Mouse (Mus musculus) heart, postnatal 0 days (tissue): ENCODE measurements at regions not wholly inside any gene's neighbourhood (a gene's known extent, or its start where the extent isn't known, plus 50 kb on each side); places are given as distances from the start of the nearest gene placed in this dataset.
A peak's percentile ranks its signal among the peaks of the same experiment; 100 is the strongest.

Experiments
- ATAC-seq: fragments of 200-750 bp; cut with Nextera tagmentation; 2 replicates; pipeline ENCODE4 v1.8.0; 2017; ENCODE audit warnings: low read depth, moderate number of reproducible peaks, moderate library complexity; ENCODE audit not compliant: insufficient read depth
- DNase-seq: peaks from one replicate; pipeline ENCODE4 v3.0.0-alpha.2; 2016; ENCODE audit warnings: low spot score
- H3K27ac ChIP-seq: fragments of 300-500 bp; sonication (generic); 2 replicates; pipeline ENCODE4 v1.5.1; 2014; ENCODE audit warnings: low read depth, mild to moderate bottlenecking
- H3K27me3 ChIP-seq: fragments of 300-500 bp; sonication (generic); 2 replicates; pipeline ENCODE4 v1.6.1; 2014; ENCODE audit warnings: low read length, mixed read lengths; ENCODE audit not compliant: control insufficient read depth, insufficient read depth
- H3K36me3 ChIP-seq: fragments of 300-500 bp; sonication (generic); replicated peaks from 2 replicates; pipeline ENCODE4 v1.6.1; 2014; ENCODE audit warnings: low read length, mixed read lengths; ENCODE audit not compliant: control insufficient read depth, insufficient read depth
- H3K4me1 ChIP-seq: fragments of 300-500 bp; sonication (generic); 2 replicates; pipeline ENCODE4 v1.6.1; 2014; ENCODE audit warnings: antibody characterized with exemption; ENCODE audit not compliant: control insufficient read depth, insufficient read depth
- H3K4me2 ChIP-seq: fragments of 300-500 bp; sonication (generic); 2 replicates; pipeline ENCODE4 v1.6.1; 2014; ENCODE audit warnings: low read depth, mild to moderate bottlenecking, low read length, moderate library complexity
- H3K4me3 ChIP-seq: fragments of 300-500 bp; sonication (generic); 2 replicates; pipeline ENCODE4 v1.5.1; 2014; ENCODE audit warnings: low read depth, low read length
- H3K9ac ChIP-seq: fragments of 300-500 bp; sonication (generic); replicated peaks from 2 replicates; pipeline ENCODE4 v1.6.1; 2014; ENCODE audit warnings: low read depth, low read length, mixed read lengths
- H3K9me3 ChIP-seq: fragments of 300-500 bp; sonication (generic); replicated peaks from 2 replicates; pipeline ENCODE4 v1.6.1; 2016; ENCODE audit warnings: low read length; ENCODE audit not compliant: control insufficient read depth
- CTCF ChIP-seq: IDR thresholded peaks from 2 replicates; pipeline ENCODE4 v1.5.1; 2016; ENCODE audit warnings: antibody characterized with exemption, control low read depth, low read depth
- EP300 ChIP-seq: IDR thresholded peaks from 2 replicates; pipeline ENCODE4 v1.6.1; 2016; ENCODE audit warnings: antibody characterized with exemption, low read depth
- WGBS: fragments of 180-500 bp; shearing (Covaris S2); extraction: QIAGEN DNeasy Blood & Tissue Kit; methylation state at CpG from one replicate; pipeline ENCODE4 v1.1.7; 2014; 5-methylcytosine and 5-hydroxymethylcytosine counted together

DNA sequence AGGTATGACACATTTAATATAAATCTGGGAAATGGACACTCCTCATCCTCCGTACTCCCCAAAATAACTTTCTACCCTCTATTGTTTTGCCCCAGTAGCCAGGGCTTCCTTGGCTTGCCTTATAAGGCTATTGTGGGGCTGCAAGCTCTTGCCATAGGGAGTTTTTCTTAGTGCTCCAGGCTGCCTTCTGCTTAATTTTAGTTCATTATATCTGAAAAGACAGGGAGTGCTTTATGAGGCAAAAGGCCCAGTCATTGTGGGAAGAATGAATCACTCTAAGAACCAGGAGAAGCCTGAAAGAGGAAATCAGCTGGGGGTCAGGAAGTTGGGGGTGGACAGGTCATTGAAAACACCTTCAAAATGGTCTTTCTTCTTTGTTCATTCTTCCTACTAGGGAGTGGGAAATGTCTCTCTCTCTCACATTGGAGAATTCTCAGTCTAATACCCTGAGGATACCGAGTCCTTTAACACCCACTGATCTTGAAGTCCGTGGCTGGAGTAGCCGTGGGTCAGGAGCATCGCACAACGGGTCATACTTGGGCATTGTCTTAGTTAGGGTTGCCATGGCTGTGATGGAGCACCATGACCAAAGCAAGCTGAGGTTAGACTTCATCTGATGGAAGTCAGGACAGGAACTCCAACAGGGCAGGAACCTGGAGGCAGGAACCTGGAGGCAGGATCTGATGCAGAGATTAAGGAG is 70.1 kb upstream of the Map4k3 start:
- no peak for TF ChIP-seq EP300
- no peak for TF ChIP-seq CTCF
- Histone ChIP-seq H3K9ac (no peak overlapping the region), H3K4me3 (no peak overlapping the region), H3K36me3 (no peaks in the 10 kb centered on the region), H3K27me3 (no peaks in the 10 kb centered on the region), H3K4me1 (peaks cover 39% of the 10 kb centered on the region), H3K4me2 (no peak overlapping the region), H3K9me3 (no peaks in the 10 kb centered on the region), H3K27ac (peak overlapping the region; percentile 53)
- ATAC-seq (no peak), DNase-seq (no peak)
- WGBS, result 75% methylated on average over 6 of the region's 6 CpGs

- H3K4me3 ChIP-seq, result no peak overlapping the region
- H3K27me3 ChIP-seq, result no peaks in the 10 kb centered on the region
- WGBS, result 90% methylated on average over 5 of the region's 5 CpGs
- H3K36me3 ChIP-seq, result no peaks in the 10 kb centered on the region
- no peak for ATAC-seq
- no peak overlapping the region for H3K4me2 ChIP-seq
- H3K27ac ChIP-seq, result no peak overlapping the region
- TF ChIP-seq CTCF (no peak), EP300 (no peak)
- no peak overlapping the region for H3K9ac ChIP-seq
- DNase-seq, result no peak
- no peaks in the 10 kb centered on the region for H3K9me3 ChIP-seq
- peaks cover 23% of the 10 kb centered on the region for H3K4me1 ChIP-seq
These were observed 68.5 kb upstream of the Map4k3 start for GRCm38 (mm10) chr17:80796790-80797189.

- DNase-seq (no peak), ATAC-seq (no peak)
- Histone ChIP-seq H3K4me3 (no peak overlapping the region), H3K27ac (no peak overlapping the region), H3K9me3 (no peaks in the 10 kb centered on the region), H3K36me3 (no peaks in the 10 kb centered on the region), H3K4me2 (no peak overlapping the region), H3K27me3 (no peaks in the 10 kb centered on the region), H3K9ac (no peak overlapping the region), H3K4me1 (peaks cover 19% of the 10 kb centered on the region)
- TF ChIP-seq EP300 (no peak), CTCF (no peak)
- WGBS, result 91% methylated on average over 8 of the region's 8 CpGs
These were observed 68.1 kb upstream of the Map4k3 start for GRCm38 (mm10) chr17:80796386-80796785.

DNA sequence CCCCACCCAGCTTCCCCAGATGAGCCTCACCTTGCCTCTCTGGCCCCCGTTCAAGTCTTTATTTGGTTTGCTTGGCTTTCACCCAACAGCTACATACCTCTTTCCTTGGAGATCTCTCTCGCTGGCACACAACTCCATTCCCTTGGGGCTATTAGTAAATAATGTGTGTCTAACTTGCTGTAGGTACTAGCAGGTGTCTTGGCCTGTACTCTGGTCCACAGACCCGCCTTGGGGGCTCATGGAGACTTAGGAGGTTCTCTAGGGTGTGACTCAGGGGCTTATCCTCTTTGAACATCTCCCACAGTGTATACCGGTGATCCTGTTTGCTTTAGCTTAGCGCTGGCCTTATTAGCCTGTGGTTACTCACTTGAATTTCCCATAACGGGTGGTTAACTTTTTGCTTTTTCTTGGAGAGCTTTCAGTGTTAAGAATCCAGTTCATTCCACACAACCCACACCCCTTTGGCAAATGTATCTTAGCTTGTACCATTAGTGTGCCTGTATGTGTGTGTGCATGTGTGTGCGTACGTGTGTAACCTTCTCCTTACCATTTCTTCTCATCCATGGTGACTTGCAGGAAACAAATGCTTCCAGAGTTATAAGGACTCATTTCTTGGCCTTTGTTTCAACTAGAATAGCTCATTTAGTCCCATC is 67.3 kb upstream of the Map4k3 start:
- Histone ChIP-seq H3K36me3 (no peaks in the 10 kb centered on the region), H3K9ac (no peak overlapping the region), H3K4me1 (peaks cover 13% of the 10 kb centered on the region), H3K27ac (0 out of 2 replicates have a peak overlapping the region, but pooled peaks have one; percentile 2), H3K4me3 (no peak overlapping the region), H3K27me3 (no peaks in the 10 kb centered on the region), H3K4me2 (no peak overlapping the region), H3K9me3 (no peaks in the 10 kb centered on the region)
- TF ChIP-seq EP300 (no peak), CTCF (no peak)
- DNase-seq, result no peak
- ATAC-seq, result no peak
- 71% methylated on average over 8 of the region's 8 CpGs for WGBS

- H3K4me2 ChIP-seq, result no peak overlapping the region
- H3K36me3 ChIP-seq, result no peaks in the 10 kb centered on the region
- TF ChIP-seq CTCF (no peak), EP300 (no peak)
- H3K4me3 ChIP-seq, result no peak overlapping the region
- no peaks in the 10 kb centered on the region for H3K9me3 ChIP-seq
- DNase-seq, result no peak
- 85% methylated on average over 4 of the region's 4 CpGs for whole genome bisulfite sequencing
- H3K4me1 ChIP-seq, result peaks cover 25% of the 10 kb centered on the region
- no peak for ATAC-seq
- no peak overlapping the region for H3K27ac ChIP-seq
- H3K9ac ChIP-seq, result no peak overlapping the region
- H3K27me3 ChIP-seq, result no peaks in the 10 kb centered on the region
These were observed 64.3 kb upstream of the Map4k3 start for GRCm38 (mm10) chr17:80792605-80793004.
